Mouse (Mus musculus): ENCODE results near the gene Hs3st3b1.

GRCm38 (mm10) chr11:63861982-63862381 lies 60.1 kb downstream of the Hs3st3b1 start:
- no peak for TF ChIP-seq POLR2A (IDR thresholded peaks at IDR 0.05; ENCODE audit: extremely low read depth, insufficient read depth, low read length)
- no peak for TF ChIP-seq CTCF (IDR thresholded peaks at IDR 0.05; ENCODE audit: extremely low read depth, insufficient read depth, low read length)

All from cortical plate, adult 2 months (tissue).